Mouse (Mus musculus): Measurements from ENCODE around the gene Adamtsl4.
"Not testable (repeated sequence)": the region's sequence is repeated elsewhere in the genome, so short reads cannot be mapped to it uniquely, and the experiment has no call there.

The Adamtsl4 gene

GRCm38 (mm10) chr3:95701085-95701484 lies 13.4 kb upstream of the Adamtsl4 start:
- no peak for DNase-seq (ENCODE audit: extremely low spot score, low read depth, low spot score)

- DNase-seq (ENCODE audit: extremely low spot score, low read depth, low spot score) = no peak
Observed at GRCm38 (mm10) chr3:95700233-95700681, 12.5 kb upstream of the Adamtsl4 start.

GRCm38 (mm10) chr3:95698286-95698685 lies 10.6 kb upstream of the Adamtsl4 start:
- no peak for DNase-seq (ENCODE audit: extremely low spot score, low read depth, low spot score)

GRCm38 (mm10) chr3:95696360-95696759 lies 8.6 kb upstream of the Adamtsl4 start:
- DNase-seq (ENCODE audit: extremely low spot score, low read depth, low spot score) = no peak

- no peak for DNase-seq (ENCODE audit: extremely low spot score, low read depth, low spot score)
Observed at GRCm38 (mm10) chr3:95695796-95696195, 8.1 kb upstream of the Adamtsl4 start.

GRCm38 (mm10) chr3:95694808-95695703 lies 7.3 kb upstream of the Adamtsl4 start:
- DNase-seq (ENCODE audit: extremely low spot score, low read depth, low spot score) = no peak

- DNase-seq (ENCODE audit: extremely low spot score, low read depth, low spot score) = no peak
Observed at GRCm38 (mm10) chr3:95693821-95694807, 6.4 kb upstream of the Adamtsl4 start.

GRCm38 (mm10) chr3:95692677-95693076 lies 5.0 kb upstream of the Adamtsl4 start:
- DNase-seq (ENCODE audit: extremely low spot score, low read depth, low spot score) = no peak

- DNase-seq (ENCODE audit: extremely low spot score, low read depth, low spot score) = not testable (repeated sequence)
Observed at GRCm38 (mm10) chr3:95690552-95690951, 2.8 kb upstream of the Adamtsl4 start.

- no peak for DNase-seq (ENCODE audit: extremely low spot score, low read depth, low spot score)
Observed at GRCm38 (mm10) chr3:95689940-95690339, 2.2 kb upstream of the Adamtsl4 start.

- DNase-seq (ENCODE audit: extremely low spot score, low read depth, low spot score) = no peak
Observed at GRCm38 (mm10) chr3:95689171-95689915, 1.6 kb upstream of the Adamtsl4 start.

GRCm38 (mm10) chr3:95687168-95687523 lies 571 bp downstream of the Adamtsl4 start:
- no peak for DNase-seq (ENCODE audit: extremely low spot score, low read depth, low spot score)

- no peak for DNase-seq (ENCODE audit: extremely low spot score, low read depth, low spot score)
Observed at GRCm38 (mm10) chr3:95686492-95687167, 1.1 kb downstream of the Adamtsl4 start.

- DNase-seq (ENCODE audit: extremely low spot score, low read depth, low spot score) = no peak
Observed at GRCm38 (mm10) chr3:95685701-95686100, 2.0 kb downstream of the Adamtsl4 start.

- DNase-seq (ENCODE audit: extremely low spot score, low read depth, low spot score) = no peak
Observed at GRCm38 (mm10) chr3:95685301-95685700, 2.4 kb downstream of the Adamtsl4 start.

GRCm38 (mm10) chr3:95684846-95685245 lies 2.9 kb downstream of the Adamtsl4 start:
- no peak for DNase-seq (ENCODE audit: extremely low spot score, low read depth, low spot score)

- no peak for DNase-seq (ENCODE audit: extremely low spot score, low read depth, low spot score)
Observed at GRCm38 (mm10) chr3:95682878-95683277, 4.8 kb downstream of the Adamtsl4 start.

- no peak for DNase-seq (ENCODE audit: extremely low spot score, low read depth, low spot score)
Observed at GRCm38 (mm10) chr3:95681365-95681764, 6.4 kb downstream of the Adamtsl4 start.

- DNase-seq (ENCODE audit: extremely low spot score, low read depth, low spot score) = no peak
Observed at GRCm38 (mm10) chr3:95680673-95681072, 7.0 kb downstream of the Adamtsl4 start.

GRCm38 (mm10) chr3:95679551-95679950 lies 8.2 kb downstream of the Adamtsl4 start:
- no peak for DNase-seq (ENCODE audit: extremely low spot score, low read depth, low spot score)

All from hindlimb bud, embryonic 11.5 days (tissue).